Mouse (Mus musculus) c-Kit-positive CD71-positive TER-119-negative erythroid progenitor cells, embryonic 14.5 days (primary cell): Measurements from ENCODE around the gene Gm20388.
"Not testable (repeated sequence)": the region's sequence is repeated elsewhere in the genome, so short reads cannot be mapped to it uniquely, and the experiment has no call there.

ENCODE experiments used
- DNase-seq: peaks from one replicate; pipeline ENCODE4 v3.0.0-alpha.2; 2013; ENCODE audit warnings: low read depth

Gm20388 gene

DNA sequence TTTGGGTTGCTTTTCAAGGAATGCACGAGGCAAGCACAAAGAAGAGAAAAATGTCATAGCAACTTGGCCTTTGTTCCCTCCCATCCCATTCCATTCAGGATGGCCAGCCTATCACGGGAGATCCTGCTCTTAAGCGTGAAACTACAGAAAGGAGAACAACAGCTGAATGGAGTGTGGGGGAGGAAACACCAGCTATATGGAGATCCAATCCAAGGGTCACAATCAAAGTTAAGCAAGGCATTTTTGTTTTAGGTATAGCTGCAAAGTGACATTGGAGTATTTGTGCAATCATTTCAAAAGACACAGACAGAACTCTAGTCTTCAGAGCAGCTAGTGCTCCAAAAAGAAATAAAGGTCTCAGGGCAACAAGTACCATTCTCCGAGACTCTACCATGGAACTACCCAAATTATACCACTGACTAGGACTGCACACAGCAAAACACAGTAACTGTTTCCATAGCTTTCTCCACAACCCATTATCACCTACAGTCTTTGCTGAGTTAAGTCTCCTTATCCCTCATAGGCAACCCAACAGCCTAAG, 3129.5 kb downstream of the Gm20388 start:
- no peak for DNase-seq

DNA sequence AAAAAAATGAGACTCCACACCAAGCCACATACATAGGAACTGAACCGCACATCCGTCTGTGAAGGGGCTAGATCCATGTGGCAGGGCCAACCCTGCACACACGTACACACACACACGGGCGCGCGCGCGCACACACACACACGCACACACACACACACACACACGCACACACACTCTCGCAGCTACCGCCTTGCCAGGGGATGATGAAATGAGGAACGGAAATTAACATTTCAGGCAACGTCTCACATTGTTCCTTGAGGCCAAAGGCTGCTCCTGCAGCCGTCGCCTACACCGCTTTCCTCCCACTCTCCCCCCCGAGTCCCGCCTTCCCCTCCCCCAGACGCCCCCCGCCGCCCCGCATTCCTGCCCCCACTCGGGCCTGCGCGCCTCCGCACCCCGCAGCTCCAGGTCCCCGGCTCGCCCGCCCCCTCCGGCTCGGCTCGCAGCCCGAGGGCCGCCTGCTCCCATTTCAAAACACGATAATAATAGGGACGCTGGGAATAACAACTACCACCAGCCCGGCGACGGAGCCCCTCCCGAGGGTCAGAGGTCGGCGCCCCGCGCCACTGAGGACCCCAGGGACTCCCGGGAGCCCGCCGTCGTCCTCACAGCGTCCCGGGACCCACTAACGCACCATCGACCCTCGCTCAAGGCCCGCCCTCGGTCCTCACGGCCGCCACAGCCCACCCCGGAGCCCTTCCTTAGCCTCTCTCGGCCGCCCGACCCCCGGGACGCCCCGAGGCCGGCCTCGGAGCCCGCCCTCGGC, 3130.6 kb downstream of the Gm20388 start:
- no peak for DNase-seq

DNA sequence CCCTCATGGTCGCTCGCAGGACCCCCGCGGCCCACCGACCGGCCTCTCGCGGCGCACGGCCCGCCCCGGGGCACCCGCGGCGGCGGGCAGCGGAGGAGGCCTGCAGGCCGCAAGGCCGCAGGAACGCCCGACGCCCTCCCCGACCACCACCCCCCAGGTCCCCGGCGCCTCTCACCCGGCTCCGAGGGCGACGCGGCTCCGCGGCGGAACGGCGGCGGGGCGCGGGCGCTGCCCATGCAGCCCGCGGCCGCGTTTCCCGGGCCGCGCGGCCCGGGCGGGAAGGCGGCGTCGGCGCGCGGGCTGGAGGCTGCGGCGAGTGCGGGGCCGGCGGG, 3131.1 kb downstream of the Gm20388 start:
- DNase-seq, result no peak

DNA sequence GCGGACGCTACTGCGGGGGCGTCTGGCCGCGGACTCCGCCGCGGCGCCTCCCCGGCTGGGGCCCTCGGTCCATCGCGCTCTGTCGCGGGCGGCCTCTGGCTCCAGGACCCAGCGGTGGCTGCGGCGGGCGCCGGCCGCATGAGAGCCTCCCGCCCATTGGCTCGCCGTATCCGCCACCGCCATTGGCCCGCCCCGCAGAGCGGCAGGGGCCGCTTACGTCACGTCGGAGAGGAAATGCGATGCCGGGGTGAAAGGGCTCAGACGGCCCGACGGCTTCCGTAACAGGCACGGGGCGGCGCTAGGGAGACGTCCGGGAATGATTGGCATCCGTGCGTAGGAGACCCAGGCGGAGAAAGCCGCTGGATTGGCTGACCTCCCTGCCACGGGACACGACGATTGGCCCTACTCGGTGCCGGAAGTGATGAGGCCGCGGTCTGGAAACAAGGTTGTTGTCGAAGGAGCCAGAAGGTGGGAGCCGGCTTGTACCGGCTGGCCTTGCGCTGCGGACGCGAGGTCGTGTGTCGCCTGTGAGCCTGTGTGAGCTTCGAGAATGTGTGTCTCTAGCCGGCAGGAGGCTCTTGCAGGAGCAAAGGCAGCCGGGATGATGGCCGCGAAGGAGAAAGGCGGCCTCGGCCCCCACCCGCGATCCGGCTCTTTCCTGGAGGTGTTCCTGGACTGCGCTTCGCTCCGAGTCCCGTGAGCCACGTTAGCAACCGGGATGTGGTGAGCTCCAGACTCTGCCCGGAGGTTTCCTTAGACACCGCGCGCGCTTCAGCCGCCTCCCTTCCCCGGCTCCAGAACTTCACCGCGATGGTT, 3131.7 kb downstream of the Gm20388 start, which contains the start of gene Ankrd11:
TSS of gene Ankrd11 (minus strand) at position 120 of the 816 bp plus-strand sequence.
- peak; percentile 99 for DNase-seq

DNA sequence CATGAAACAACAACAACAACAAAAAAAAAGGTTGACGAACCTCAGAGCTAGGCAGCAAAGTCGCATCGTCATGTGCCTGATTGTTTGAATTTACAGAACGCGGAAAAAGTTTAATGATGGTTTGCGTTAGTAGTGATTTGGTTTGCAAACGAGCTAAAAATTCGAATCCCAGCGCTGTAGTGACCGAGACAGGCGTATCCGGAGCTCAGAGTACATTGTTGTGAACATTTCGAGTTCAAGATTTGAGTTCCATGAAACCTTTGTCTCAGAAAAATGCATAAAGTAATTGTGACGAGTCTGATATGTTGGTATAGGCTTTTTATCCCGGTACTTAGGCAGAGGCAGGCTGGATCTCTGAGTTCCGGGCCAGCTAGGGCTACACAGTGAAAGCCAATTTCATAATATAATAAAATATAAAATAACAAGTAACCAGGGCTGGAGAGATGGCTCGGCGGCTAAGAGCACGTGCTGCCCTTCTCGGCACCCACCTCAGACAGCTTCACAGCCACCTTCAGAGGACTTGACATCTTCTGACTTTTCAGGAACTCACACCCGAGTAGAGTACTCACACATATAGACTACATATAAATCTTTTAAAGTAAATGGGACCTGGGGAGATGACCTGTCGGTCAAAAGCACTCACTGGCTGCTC, 3132.5 kb downstream of the Gm20388 start:
- no peak for DNase-seq

DNA sequence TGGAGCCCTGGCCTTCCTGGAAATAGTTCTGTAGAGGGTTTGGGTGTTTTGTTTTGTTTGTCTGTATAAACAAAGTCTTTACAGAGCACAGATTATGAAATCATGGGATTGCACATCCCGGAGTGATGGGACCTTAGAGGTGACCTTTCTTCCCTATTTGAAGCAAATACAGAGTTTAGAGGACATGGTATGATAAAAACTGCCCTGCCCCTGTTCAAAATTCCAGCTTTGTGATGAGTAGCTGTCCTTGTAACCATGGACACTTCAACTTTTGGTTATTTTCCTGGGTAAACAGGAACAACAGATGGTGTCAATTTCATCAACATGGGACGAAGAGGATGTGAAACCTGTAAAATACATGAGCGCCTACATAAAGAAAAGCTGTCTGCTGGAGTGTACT, 3133.3 kb downstream of the Gm20388 start:
- no peak for DNase-seq

DNA sequence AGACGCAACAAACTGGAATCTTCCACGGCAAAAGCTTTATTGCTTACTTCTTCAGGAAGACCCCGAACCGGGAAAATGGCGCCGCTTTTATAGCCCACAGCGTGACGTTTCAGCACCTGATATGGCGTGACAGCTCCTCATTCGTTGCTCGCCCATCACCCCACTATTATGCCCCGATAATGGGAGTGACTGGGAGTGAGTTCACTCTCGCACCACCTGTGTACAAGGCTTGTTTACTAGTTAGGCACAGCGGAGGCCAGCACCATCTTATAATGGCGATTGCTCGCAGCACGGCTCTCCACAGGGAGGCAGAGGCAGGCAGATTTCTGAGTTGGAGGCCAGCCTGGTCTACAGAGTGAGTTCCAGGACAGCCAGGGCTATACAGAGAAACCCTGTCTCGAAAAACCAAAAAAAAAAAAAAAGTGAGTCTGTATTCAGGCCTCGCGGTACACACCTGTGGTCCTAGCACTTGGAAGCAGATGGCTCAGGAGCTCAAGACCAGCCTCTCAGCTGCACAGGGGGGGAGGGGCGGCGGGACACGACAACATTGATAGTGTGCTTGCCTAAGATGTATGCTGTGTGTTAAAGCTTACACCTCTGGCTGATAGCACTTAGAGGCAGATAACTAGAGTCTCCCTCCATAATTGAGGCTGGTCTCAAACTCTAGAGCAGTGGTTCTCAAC, 3134.2 kb downstream of the Gm20388 start:
- DNase-seq, result not testable (repeated sequence)

DNA sequence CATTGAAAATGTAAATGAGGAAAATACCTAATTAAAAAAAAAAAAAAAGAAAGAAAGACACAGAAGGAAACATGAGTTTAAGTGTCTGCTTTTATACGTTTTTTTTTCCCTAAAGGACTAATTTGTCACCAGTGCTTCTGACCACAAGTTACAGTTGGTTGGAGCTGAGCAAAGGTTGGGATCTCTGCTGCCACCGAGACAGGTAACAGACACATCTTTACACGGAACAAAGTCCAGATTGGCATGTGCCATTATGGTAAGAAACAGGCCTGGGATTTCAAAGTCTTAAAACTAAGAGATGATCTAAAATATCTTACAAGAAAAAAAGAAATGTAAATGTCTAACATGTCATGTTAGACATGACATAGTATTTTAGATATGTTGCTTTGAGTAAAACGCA, 3136.1 kb downstream of the Gm20388 start:
- DNase-seq, result no peak

DNA sequence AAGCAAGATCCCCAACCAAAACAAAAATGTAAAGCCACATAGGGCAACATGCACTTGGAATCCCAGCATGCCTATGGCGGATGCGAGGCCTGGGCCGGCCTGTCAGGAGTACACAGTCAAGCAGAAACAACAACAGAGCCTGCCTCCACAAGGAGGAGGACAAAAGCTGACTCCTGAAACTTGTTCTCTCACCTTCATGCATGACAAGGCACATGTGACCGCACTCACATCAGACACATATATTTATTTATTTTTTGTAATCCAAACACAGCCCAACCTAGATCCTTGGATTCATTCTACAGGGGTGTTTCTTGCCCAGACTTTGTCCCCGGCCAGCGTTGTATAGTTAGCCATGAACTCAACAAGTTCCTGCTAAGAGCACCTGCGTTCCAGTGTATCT, 3137.2 kb downstream of the Gm20388 start:
- no peak for DNase-seq

DNA sequence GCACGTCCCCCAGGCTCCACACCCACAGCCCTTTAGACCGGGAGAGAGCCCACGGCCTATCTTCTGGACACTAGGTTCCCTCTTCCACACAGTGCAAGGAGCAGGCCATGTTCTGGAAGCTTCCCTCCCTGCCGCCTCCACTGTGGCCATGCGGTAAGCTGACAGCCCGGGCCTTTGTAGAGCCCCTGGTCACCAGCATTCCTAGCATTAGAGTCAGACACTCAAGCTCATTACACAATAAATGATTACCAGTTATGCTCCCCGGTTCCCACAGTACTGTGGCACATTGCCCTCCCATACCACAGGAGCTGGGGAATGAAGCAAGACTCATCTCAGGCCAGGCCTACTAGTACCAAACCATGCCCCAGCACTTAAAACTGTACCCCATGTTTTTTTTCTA, 3137.8 kb downstream of the Gm20388 start:
- DNase-seq, result no peak

DNA sequence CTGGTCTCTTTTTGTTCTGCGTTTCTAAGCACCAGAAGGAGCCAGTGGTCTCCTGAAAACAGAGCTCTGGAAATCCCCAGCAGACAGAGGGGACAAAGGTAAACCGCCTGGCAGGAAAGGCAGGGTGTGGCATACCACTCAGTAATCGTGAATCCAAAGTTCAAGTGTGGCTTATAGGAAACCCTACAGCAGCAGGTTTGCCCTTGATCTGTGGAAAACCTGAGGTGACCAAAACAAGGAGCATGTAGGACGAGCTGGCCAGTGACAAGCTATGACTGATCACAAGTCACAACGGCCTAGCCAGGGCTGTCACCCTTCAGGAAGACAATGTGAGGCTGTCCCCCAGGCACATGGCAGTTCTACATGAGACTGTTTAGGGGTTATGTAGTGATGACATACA, 3140.8 kb downstream of the Gm20388 start:
- no peak for DNase-seq

DNA sequence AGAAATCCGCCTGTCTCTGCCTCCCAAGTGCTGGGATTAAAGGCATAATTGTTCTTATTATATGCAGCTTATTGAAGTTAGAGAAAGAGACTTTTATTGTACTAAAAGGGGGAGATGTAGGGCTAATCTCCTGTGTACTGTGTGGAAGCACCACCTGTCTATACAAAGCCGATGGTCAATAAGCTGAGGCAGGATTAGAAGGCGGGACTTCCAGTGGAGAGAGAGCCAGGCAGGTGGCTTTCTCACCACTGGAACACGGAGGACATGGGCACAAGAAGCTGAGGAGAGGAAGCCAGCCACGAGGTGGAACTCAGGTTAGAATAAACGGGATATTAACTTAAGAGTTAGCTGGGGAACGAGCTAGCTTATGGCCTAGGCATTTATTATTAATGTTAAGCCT, 3152.1 kb downstream of the Gm20388 start, which contains the start of gene Spg7:
TSS of gene Spg7 (plus strand) at position 222 of the 400 bp plus-strand sequence.
- DNase-seq, result no peak

DNA sequence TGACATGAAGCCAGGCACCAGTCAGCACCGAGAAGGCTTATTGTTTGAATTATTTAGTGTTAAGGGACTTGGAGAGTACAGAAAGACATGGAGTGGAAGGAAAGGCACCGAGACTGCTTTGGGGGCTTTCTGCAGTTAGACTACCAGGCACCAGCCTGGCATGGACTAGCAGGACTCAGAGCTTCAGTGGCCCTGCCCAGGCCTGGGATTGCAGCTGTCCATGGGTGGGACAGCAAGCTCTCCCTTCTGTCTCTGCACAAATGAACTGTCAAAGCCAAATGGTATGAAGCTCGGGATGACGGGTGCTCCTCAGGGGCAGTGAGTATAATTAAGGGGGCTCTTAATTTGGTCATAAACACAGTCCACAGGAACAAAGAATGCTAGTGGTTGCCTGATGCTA, 3153.4 kb downstream of the Gm20388 start:
- no peak for DNase-seq

DNA sequence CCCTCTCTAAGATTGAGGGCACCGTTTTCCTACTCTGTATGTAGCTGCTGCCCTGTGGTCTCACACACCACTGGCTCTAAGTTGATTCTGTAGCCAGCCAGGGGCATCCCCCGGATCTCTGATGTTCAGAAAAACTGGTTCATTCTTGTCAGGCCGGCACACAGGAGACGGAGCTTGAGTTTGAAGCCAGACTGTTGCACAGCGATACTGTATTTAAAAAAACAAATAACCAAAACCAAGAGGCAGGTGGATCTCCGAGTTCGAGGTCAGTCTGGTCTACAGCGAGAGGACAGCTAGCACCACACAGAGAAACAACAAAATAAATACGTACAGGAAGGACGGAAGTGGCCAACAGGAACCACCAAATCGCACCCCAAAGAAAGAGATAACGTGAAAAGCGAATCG, 3154.2 kb downstream of the Gm20388 start:
- DNase-seq, result no peak

DNA sequence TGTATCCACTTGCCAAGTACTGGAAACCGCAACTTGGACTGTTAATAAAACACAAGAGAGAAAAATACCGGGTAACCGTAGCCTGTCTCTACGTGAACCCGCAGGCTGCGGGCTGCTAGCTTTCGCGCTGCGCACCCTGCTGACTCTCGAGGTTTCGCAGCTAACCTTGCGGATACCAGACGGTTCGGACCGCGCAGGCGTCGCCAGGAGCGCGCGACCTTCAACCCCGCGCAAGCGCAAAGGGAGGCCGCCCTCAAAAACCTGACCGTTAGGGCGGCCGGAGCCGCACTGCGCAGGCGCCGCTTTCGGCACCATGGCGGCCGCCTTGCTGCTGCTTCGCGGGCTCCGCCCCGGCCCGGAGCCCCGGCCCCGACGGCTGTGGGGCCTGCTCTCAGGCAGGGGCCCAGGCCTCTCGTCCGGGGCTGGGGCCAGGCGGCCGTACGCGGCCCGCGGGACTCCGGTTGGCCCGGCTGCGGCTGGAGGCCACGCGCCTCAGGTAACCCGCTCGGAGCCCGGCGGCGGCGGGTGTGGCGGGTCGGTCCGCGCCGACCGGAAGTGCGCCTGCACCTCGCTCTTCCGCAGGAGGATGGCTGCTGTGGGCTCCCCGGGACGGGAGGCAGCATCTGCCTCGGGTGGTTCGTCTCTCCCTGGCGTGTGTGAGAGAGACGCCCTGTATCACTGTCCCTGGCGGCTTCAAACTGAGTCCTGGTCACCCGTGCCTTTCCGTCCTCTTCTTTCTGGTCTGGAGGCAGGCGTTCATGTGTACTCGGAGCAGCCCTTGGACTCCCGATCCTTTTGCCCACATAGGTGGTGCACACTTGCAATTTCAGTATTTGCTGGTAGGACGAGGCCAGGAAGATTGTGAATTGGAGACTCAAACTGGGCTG, 3154.8 kb downstream of the Gm20388 start:
- DNase-seq, result peak; percentile 96

DNA sequence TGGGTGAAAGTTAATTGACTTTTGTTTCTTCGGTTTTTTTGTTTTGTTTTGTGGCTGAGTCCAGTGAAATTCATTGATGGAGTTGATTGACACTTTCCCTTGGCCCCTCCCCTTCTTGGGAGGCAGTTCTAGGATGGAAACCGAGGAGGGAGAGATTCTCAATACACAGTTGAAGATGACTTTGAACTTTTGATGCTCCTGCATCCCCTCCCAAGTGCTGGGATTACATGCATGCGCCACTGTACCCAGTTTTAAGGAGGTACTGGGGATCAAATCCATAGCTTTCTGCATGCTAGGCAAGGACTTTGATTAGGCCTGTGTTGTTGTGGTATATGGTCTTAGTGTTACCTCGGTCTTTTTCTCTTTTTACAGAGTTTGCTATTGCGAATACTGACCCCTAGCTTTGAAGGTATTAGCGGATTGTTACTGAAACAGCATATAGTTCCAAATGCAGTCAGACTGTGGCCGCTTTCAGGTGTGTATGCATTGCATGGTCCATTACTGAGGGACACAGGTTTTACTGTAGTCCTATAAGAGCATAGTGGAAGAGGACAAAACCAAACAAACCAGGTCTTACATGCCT, 3155.6 kb downstream of the Gm20388 start:
- DNase-seq, result peak; percentile 40

DNA sequence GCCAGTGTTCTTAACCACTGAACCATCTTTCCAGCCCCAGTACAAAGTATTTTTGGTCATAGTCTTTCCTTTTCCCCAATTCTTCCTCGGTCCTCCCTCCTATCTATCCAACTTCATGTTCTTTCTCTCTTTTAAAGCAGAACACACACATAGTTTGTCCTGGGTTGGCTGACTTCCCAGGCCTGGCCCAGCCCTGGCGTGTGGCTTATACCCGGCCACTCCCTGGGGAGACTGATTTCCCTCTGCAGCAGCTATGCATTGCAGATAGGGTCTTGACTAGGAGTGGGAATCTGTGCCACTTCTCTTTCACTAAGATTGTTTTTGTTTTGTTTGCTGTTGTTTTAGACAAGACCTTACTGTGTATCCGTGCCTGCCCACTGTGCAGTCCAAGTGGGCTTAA, 3160.5 kb downstream of the Gm20388 start:
- no peak for DNase-seq

DNA sequence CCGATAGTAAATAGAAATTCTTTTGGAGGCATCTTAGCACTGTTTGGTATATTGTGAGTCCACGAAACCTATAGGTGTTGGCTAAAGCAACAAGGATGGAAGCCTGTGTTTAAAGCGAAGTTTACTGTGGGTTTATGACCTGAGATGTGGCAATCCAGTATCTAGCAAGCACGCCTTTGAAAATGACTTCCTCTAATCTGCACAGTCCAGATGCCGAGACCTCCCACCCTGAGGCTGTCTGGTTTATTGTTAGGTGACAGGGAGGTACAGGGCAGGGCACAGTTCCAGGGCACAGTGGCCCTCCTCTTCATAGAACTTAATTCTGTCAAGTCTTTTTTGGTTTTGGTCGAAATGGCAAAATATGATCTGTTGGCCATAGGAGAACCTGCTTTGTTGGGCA, 3166.6 kb downstream of the Gm20388 start:
- DNase-seq, result no peak

DNA sequence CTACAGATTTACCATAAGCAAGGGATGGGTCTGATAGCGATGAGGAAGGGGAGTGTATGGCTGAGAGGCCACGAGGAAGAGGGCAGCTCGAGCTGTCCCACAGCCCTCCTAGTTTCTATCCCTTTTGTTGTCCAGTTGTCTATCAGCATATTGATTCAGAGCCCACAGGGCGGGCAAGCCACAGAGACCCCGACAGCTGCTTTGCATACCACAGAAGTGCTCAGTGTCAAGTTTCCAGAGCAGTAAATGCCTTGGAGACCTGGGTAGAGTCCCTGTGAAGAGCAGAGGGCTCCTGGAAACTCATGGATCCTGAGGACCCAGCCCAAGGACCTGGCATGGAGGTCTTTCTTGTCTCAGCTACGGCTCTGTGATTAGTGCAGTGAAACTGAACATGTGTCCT, 3172.4 kb downstream of the Gm20388 start:
- DNase-seq, result no peak

DNA sequence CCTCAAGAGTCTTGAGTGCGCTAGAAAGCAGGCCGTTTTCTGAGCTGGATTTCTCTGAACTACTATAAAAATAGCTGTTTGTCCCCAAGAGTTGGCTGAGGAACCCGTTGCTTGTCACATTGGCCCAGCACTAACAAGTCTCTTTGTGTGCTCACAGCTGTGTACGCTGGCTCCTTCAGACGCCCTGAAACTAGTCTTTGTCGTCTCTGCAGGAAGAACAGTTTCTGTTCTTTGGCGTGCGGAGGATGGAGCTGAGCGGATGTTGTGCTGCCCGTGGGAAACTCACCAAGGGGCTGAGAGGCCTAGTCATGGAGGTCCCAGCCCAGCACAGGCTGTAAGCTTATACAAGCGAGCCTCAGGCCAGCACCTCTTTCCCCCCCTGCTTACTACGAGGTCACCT, 3173.0 kb downstream of the Gm20388 start:
- no peak for DNase-seq

DNA sequence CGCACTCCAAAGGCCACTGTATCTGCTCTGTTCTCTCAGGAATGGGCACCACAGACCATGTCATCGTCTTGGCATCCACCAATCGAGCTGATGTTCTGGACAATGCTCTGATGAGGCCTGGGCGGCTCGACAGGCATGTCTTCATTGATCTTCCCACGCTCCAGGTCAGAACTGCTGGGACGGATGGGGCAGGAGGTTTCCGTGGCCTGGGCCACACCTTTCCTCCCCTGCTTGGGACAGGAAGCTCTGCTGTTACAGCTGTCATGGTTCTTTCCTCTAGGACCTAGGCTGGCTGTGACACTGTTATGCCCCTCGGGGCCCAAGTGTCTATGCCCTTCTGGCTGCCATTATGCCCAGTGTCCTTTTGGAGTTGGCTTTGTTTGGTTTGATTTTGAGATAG, 3176.6 kb downstream of the Gm20388 start:
- DNase-seq, result no peak
